Mouse (Mus musculus) ES-E14 (cell line): ENCODE measurements at regions not wholly inside any gene's neighbourhood (a gene's known extent, or its start where the extent isn't known, plus 50 kb on each side); places are given as distances from the start of the nearest gene placed in this dataset.

Experiments
- HCFC1 ChIP-seq: IDR thresholded peaks from 2 replicates; pipeline ENCODE4 v1.6.1; 2012; ENCODE audit warnings: low read length, inconsistent platforms, borderline replicate concordance; ENCODE audit not compliant: insufficient read depth
- MAFK ChIP-seq: IDR thresholded peaks from 2 replicates; pipeline ENCODE4 v1.6.1; 2014; ENCODE audit warnings: mild to moderate bottlenecking, low read depth, low read length, inconsistent platforms; ENCODE audit not compliant: insufficient read depth
- ZC3H11A ChIP-seq: IDR thresholded peaks from 2 replicates; pipeline ENCODE4 v1.6.1; 2012; ENCODE audit warnings: low read depth, mild to moderate bottlenecking, inconsistent platforms, low read length, borderline replicate concordance
- ZNF384 ChIP-seq: IDR thresholded peaks from 2 replicates; pipeline ENCODE4 v1.6.1; 2012; ENCODE audit warnings: low read depth, low read length, inconsistent platforms

DNA sequence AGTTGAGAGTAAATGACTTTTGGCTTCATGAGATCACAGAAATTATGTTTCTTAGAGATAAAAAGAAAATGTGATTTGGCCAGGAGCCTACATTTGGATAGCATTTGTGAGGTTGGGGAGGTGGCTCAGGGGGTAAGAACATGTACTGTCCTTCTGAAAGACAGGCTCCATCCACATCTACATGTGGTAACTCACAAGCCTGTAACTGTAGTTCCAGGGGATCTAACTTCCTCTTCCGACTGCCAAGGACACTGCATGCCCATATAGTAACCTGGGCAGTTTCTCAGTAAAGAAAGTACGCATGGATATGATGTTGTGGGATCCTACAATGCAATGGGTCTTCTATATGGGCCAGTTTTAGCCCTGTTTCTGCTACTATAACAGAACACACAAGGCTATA, 779.4 kb upstream of the Car8 start:
- TF ChIP-seq ZC3H11A: no peak
- no peak for TF ChIP-seq ZNF384
- no peak for TF ChIP-seq MAFK
- TF ChIP-seq HCFC1: no peak
